Mouse (Mus musculus) heart, embryonic 16.5 days (tissue): ENCODE measurements around the gene Sema5b. TPM values are rescaled to one million over a fixed set of nuclear protein-coding genes. Genes with fewer than 3 reads are reported as not detected.

ENCODE experiments used
- ATAC-seq: fragments of 200-750 bp; cut with Nextera tagmentation; replicated peaks from 2 replicates; pipeline ENCODE4 v1.8.0; 2017; ENCODE audit warnings: moderate number of reproducible peaks; ENCODE audit not compliant: insufficient read depth, low FRiP score; ENCODE audit errors: extremely low read depth
- H3K27ac ChIP-seq: fragments of 300-500 bp; sonication (generic); 2 replicates; pipeline ENCODE4 v1.5.1; 2014; ENCODE audit warnings: mild to moderate bottlenecking, low read length, control low read depth, moderate library complexity
- H3K27me3 ChIP-seq: fragments of 300-500 bp; sonication (generic); 2 replicates; pipeline ENCODE4 v1.6.1; 2014; ENCODE audit warnings: low read length, mixed read lengths; ENCODE audit not compliant: control insufficient read depth, insufficient read depth
- H3K36me3 ChIP-seq: fragments of 300-500 bp; sonication (generic); 2 replicates; pipeline ENCODE4 v1.6.1; 2014; ENCODE audit not compliant: control insufficient read depth, insufficient read depth
- H3K4me1 ChIP-seq: fragments of 300-500 bp; sonication (generic); 2 replicates; pipeline ENCODE4 v1.6.1; 2014; ENCODE audit warnings: low read length, mixed read lengths; ENCODE audit not compliant: control insufficient read depth, insufficient read depth
- H3K4me2 ChIP-seq: fragments of 300-500 bp; sonication (generic); 2 replicates; pipeline ENCODE4 v1.6.1; 2014; ENCODE audit warnings: low read depth, mild to moderate bottlenecking, control low read depth, low read length
- H3K4me3 ChIP-seq: fragments of 300-500 bp; sonication (generic); 2 replicates; pipeline ENCODE4 v1.5.1; 2014; ENCODE audit warnings: mild to moderate bottlenecking, control low read depth, low read length
- H3K9ac ChIP-seq: fragments of 300-500 bp; sonication (generic); 2 replicates; pipeline ENCODE4 v1.6.1; 2014; ENCODE audit warnings: low read length, control low read depth
- H3K9me3 ChIP-seq: fragments of 300-500 bp; sonication (generic); replicated peaks from 2 replicates; pipeline ENCODE4 v1.6.1; 2016; ENCODE audit warnings: low read length; ENCODE audit not compliant: control insufficient read depth
- WGBS: fragments of 180-500 bp; shearing (Covaris S2); extraction: QIAGEN DNeasy Blood & Tissue Kit; methylation state at CpG from one replicate; pipeline ENCODE4 v1.1.7; 2014; 5-methylcytosine and 5-hydroxymethylcytosine counted together
- polyA plus RNA-seq: library from polyadenylated mRNA; unstranded; fragments of >200 nt; fragmentation: Nextera tagmentation; extraction: Ambion mirVana; gene quantifications from 2 replicates; pipeline ENCODE4 v1.2.1, GENCODE M21; 2015

Sema5b gene
- polyA plus RNA-seq, 1 experiment from 2014 or later, result 3.1 TPM

- no peak overlapping the region for H3K27ac ChIP-seq
- 49% methylated on average over 3 of the region's 3 CpGs for whole genome bisulfite sequencing
- no peak overlapping the region for H3K9ac ChIP-seq
- no peak for ATAC-seq
- H3K4me2 ChIP-seq, result no peak overlapping the region
- no peaks in the 10 kb centered on the region for H3K36me3 ChIP-seq
- peaks cover 3% of the 10 kb centered on the region for H3K4me1 ChIP-seq
- H3K27me3 ChIP-seq, result peaks cover 4% of the 10 kb centered on the region
- H3K9me3 ChIP-seq, result no peaks in the 10 kb centered on the region
- no peak overlapping the region for H3K4me3 ChIP-seq
Measured at GRCm38 (mm10) chr16:35608244-35608643, 67.3 kb downstream of the Sema5b start.

GRCm38 (mm10) chr16:35609561-35609960 lies 68.6 kb downstream of the Sema5b start:
- H3K9ac ChIP-seq, result no peak overlapping the region
- H3K4me1 ChIP-seq, result peaks cover 5% of the 10 kb centered on the region; the same call in 1 of the 2 replicates
- H3K36me3 ChIP-seq, result no peaks in the 10 kb centered on the region
- ATAC-seq, result no peak
- WGBS, result 70% methylated on average over 6 of the region's 6 CpGs
- no peak overlapping the region for H3K4me3 ChIP-seq
- no peak overlapping the region for H3K4me2 ChIP-seq
- H3K9me3 ChIP-seq, result no peaks in the 10 kb centered on the region
- H3K27ac ChIP-seq, result no peak overlapping the region
- H3K27me3 ChIP-seq, result 0 out of 2 replicates have a peak, but pooled peaks cover 3% of the 10 kb centered on the region

DNA sequence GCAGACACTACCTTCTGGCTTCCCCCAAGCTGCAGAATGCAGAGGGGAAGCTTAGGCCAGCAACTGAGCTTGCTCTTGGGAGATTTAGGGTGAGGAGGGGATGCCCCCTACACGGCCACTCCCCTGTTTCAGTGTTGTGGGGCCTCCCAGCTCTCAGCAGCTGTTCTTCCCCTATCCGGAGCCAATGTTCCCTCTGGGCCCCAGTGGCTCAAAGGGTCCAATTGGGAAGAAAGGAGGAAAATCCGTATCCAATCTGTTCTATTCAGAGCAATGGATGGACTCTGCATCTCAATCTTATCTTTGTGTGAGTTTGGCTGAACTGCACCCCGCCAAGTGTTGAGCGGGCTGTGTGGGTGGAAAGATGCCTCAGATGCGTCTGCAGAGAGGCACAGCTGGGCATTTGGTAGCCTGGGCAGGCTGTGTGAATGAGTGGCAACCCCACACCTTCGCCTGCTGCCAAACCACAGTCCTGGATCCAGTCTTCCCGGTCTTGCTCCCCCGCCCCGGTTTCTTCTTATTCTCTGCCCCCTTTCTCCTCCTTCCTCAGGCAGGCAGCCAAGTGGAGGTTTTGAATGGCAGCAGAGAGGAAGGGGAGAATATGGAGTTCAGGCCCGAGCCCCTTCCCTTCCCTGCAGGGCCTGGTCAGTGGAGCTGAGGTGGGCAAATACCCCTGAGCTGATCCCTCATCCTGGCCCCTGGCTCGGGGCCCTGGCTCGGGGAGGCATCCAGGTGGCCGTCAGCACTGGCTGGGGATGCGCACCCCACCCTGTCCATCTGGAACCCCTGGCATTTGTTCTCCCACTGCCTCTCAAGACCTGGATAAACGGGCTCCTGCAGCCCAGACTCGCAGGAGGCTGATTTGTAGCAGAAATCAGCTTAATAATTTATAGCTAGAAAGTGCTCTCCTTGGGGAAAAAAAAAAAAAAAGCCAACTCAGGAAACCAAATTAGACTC lies 73.2 kb downstream of the Sema5b start:
- Histone ChIP-seq H3K36me3 (no peaks in the 10 kb centered on the region), H3K4me3 (no peak overlapping the region), H3K9ac (no peak overlapping the region), H3K4me2 (peak overlapping the region; percentile 5; the same call in 1 of the 2 replicates), H3K9me3 (no peaks in the 10 kb centered on the region), H3K27ac (peak overlapping the region; percentile 11; the same call in 1 of the 2 replicates), H3K27me3 (peaks cover 4% of the 10 kb centered on the region; the same call in 1 of the 2 replicates), H3K4me1 (peaks cover 5% of the 10 kb centered on the region; the same call in 1 of the 2 replicates)
- 44% methylated on average over 17 of the region's 17 CpGs for WGBS
- no peak for ATAC-seq

DNA sequence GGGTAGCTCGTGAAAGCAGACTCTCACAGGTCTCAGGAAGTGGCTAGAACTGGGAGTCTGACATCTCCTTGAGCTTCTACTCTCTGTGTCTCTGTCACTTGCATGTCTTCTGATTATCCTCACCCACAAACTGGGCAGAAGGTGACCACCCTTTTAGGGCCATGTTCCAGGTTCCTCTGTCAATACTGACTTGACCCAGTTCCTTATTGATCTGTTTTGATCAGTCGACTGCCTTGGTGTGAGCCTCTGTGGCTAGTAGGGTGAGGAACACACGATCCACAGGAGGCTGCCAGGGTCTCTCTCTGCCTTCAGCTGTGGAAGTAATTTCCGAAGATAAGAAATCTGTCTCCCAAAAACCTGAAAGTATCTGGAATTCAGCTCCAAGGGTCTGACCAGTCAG lies 76.8 kb downstream of the Sema5b start:
- no peaks in the 10 kb centered on the region for H3K9me3 ChIP-seq
- H3K27me3 ChIP-seq, result peaks cover 4% of the 10 kb centered on the region; the same call in 1 of the 2 replicates
- H3K9ac ChIP-seq, result no peak overlapping the region
- no peak overlapping the region for H3K27ac ChIP-seq
- H3K36me3 ChIP-seq, result no peaks in the 10 kb centered on the region
- H3K4me2 ChIP-seq, result no peak overlapping the region
- ATAC-seq, result no peak
- H3K4me3 ChIP-seq, result no peak overlapping the region
- H3K4me1 ChIP-seq, result peaks cover 5% of the 10 kb centered on the region; the same call in 1 of the 2 replicates
- WGBS, result 83% methylated on average over 4 of the region's 4 CpGs

GRCm38 (mm10) chr16:35623026-35623425 lies 82.1 kb downstream of the Sema5b start:
- Histone ChIP-seq H3K27me3 (no peaks in the 10 kb centered on the region), H3K9me3 (no peaks in the 10 kb centered on the region), H3K9ac (no peak overlapping the region), H3K27ac (no peak overlapping the region), H3K36me3 (no peaks in the 10 kb centered on the region), H3K4me3 (no peak overlapping the region), H3K4me1 (no peaks in the 10 kb centered on the region), H3K4me2 (no peak overlapping the region)
- 76% methylated on average over 2 of the region's 2 CpGs for WGBS
- no peak for ATAC-seq

- H3K4me3 ChIP-seq, result no peak overlapping the region
- H3K36me3 ChIP-seq, result no peaks in the 10 kb centered on the region
- WGBS, result 69% methylated on average over 7 of the region's 7 CpGs
- H3K27me3 ChIP-seq, result no peaks in the 10 kb centered on the region
- no peaks in the 10 kb centered on the region for H3K9me3 ChIP-seq
- no peak overlapping the region for H3K27ac ChIP-seq
- no peak overlapping the region for H3K9ac ChIP-seq
- H3K4me1 ChIP-seq, result no peaks in the 10 kb centered on the region
- ATAC-seq, result no peak
- H3K4me2 ChIP-seq, result no peak overlapping the region
Measured at GRCm38 (mm10) chr16:35623986-35624385, 83.0 kb downstream of the Sema5b start.

DNA sequence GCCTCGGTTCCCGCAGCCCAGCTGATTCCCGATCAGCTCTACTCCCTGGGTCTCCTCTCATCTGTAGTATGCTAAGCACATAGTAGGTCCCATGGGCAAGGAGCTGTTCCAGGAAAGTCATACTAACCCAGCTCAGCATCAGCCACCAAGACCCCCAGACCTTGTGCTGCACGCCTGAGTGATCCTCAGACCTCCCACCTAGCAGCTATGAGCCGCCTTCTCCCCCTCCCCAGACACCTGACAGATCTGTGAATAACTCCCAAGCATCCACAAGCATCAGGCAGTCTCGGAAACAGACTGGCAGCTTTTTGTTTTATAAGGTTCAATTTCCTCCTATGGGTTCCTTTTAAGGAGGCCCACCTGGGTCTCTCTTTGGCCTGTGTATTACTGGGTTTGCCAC lies 83.9 kb downstream of the Sema5b start:
- H3K27me3 ChIP-seq, result no peaks in the 10 kb centered on the region
- no peak overlapping the region for H3K27ac ChIP-seq
- H3K4me1 ChIP-seq, result no peaks in the 10 kb centered on the region
- H3K4me2 ChIP-seq, result no peak overlapping the region
- no peak for ATAC-seq
- H3K9ac ChIP-seq, result no peak overlapping the region
- no peak overlapping the region for H3K4me3 ChIP-seq
- no peaks in the 10 kb centered on the region for H3K36me3 ChIP-seq
- no peaks in the 10 kb centered on the region for H3K9me3 ChIP-seq
- WGBS, result 85% methylated on average over 6 of the region's 6 CpGs

- Histone ChIP-seq H3K4me3 (no peak overlapping the region), H3K27me3 (no peaks in the 10 kb centered on the region), H3K27ac (no peak overlapping the region), H3K36me3 (no peaks in the 10 kb centered on the region), H3K4me2 (no peak overlapping the region), H3K9me3 (no peaks in the 10 kb centered on the region), H3K4me1 (no peaks in the 10 kb centered on the region; the same call in 1 of the 2 replicates), H3K9ac (no peak overlapping the region)
- WGBS, result 77% methylated on average over 16 of the region's 16 CpGs
- ATAC-seq, result no peak
Measured at GRCm38 (mm10) chr16:35625286-35626020, 84.5 kb downstream of the Sema5b start.
